Mouse (Mus musculus) ES-E14 (cell line): Measurements from ENCODE around the gene Mc1r.

Source experiments
- MAFK ChIP-seq: IDR thresholded peaks from 2 replicates; pipeline ENCODE4 v1.6.1; 2014; ENCODE audit warnings: mild to moderate bottlenecking, low read depth, low read length, inconsistent platforms; ENCODE audit not compliant: insufficient read depth
- ZC3H11A ChIP-seq: IDR thresholded peaks from 2 replicates; pipeline ENCODE4 v1.6.1; 2012; ENCODE audit warnings: low read depth, mild to moderate bottlenecking, inconsistent platforms, low read length, borderline replicate concordance

- TF ChIP-seq MAFK = no peak
- no peak for TF ChIP-seq ZC3H11A
Measured at GRCm38 (mm10) chr8:123408586-123409544, 2.0 kb downstream of the Mc1r start.
